Mouse (Mus musculus) small intestine, adult 2 months (tissue): ENCODE measurements at regions not wholly inside any gene's neighbourhood (a gene's known extent, or its start where the extent isn't known, plus 50 kb on each side); places are given as distances from the start of the nearest gene placed in this dataset.

Experiments
- CTCF ChIP-seq: fragments of 200-500 bp; IDR thresholded peaks from 2 replicates; pipeline ENCODE4 v1.5.1; 2012; ENCODE audit warnings: low read depth, mild to moderate bottlenecking, control low read depth, inconsistent platforms, low read length, moderate library complexity, mixed read lengths; ENCODE audit not compliant: insufficient replicate concordance, insufficient read length; ENCODE audit errors: extremely low read depth
- POLR2A ChIP-seq: fragments of 200-500 bp; IDR thresholded peaks from 2 replicates; pipeline ENCODE4 v1.6.1; 2012; ENCODE audit warnings: low read depth, mild to moderate bottlenecking, control low read depth, inconsistent platforms, low read length, moderate library complexity

- TF ChIP-seq CTCF: no peak
- TF ChIP-seq POLR2A: no peak
These were observed 200.5 kb downstream of the Clic5 start for GRCm38 (mm10) chr17:44388916-44389315.
